Mouse (Mus musculus) WW6 (cell line): ENCODE measurements around the gene Mtg2.

Source experiments
- DNase-seq: peaks from one replicate; pipeline ENCODE4 v3.0.0-alpha.2; 2013; ENCODE audit warnings: low read depth, low spot score

Mtg2 gene

GRCm38 (mm10) chr2:180070481-180071453, at the start of gene Mtg2:
Gene Mtg2, plus strand, starts transcription at chr2:180070588.
- DNase-seq = peak; percentile 68

GRCm38 (mm10) chr2:180020919-180021318, 49.5 kb upstream of the Mtg2 start:
- no peak for DNase-seq

DNA sequence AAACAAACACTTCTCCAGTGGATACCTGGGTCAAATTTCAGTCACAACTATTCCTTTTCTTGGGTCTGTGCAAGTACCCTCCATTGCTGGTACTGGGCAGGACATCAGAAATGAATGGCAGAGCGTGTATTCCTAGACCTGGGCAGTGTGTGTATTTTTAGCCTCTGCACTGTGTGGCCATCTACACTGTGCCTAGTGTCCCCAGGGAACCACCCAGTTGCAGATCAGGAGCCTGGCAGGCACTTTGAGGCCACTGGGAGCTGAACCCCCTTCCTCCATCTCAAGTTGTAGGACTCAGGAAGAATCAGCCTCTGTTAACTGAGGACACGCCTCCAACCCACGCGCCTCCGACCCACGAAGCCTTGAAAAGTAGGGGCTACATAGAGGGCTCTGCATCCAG, 47.6 kb upstream of the Mtg2 start:
- no peak for DNase-seq

DNA sequence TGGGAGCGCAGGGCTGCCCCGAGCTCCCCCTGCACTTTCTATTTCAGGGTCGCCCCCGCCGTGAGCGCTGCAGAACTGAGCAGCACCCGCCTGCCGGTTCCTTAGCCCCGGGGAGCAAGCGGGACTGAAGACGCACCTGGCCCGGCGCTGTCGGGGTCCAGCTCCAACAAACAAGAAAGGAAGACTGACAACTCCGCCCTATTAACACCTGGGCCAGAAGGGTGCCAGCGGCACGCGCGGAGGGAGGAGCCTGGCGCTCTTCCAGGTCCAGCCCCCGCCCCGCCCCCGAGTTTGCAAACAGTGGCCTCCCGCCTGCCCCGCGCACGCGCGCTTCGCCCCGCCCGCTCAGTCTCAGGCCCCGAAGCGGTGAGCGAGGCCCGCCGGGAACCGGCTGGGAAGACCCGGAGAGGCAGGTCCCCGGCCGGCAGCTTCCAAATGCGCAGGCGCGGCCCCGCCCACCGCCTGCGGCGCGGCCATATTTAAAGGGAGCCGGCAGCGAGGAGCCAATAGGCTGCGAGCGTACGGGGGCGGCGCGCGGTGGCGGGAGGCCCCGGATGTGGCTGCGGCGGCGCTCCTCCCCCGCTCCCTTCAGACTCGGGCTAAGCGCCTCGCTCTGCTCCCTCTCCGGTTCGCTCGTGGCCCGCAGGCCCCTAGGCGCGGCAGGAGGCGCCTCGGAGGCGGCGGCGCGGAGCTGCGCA, 45.8 kb upstream of the Mtg2 start, which contains the start of gene Lsm14b:
Gene Lsm14b (plus strand): TSS at position 587 of the 698 bp plus-strand sequence.
- peak; percentile 95 for DNase-seq

- DNase-seq = no peak
These were observed 45.1 kb upstream of the Mtg2 start for GRCm38 (mm10) chr2:180025135-180025860.

- DNase-seq = no peak
These were observed 44.6 kb upstream of the Mtg2 start for GRCm38 (mm10) chr2:180025861-180026200.

DNA sequence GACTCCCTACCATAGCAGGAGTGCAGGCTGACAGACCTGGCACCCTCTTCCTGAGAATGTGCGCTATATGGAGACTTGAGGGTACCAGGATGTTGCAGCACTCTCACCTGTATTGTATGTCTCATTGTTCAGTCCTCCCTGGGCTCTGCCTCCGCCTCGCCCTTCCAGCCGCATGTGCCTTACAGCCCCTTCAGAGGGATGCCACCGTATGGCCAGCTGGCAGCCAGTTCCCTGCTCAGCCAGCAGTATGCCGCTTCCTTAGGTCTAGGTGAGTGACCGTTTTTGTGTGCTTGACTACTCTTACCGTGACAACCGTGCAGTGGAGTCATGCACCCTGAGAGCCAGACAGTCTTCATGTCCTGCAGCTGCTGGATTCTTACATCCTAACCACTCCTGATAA, 42.6 kb upstream of the Mtg2 start:
- DNase-seq = no peak

DNA sequence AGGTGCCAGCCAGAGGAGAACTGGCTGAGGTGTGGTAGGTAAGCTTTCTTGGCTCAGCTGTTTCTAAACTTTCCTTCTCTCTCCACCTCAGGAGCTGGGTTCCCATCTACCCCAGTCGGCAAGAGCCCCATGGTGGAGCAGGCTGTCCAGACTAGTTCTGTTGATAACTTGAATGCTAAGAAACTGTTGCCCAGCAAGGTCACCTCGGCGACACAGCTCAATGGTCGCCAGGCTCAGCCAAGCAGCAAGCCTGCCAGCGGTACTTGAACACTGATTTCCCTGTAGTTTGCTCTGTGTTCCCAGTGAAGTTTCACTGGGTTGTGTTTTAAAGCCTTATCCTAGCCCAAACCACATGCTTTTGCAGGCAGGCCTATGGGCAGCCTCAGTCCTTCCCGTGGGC, 39.1 kb upstream of the Mtg2 start:
- DNase-seq = no peak

DNA sequence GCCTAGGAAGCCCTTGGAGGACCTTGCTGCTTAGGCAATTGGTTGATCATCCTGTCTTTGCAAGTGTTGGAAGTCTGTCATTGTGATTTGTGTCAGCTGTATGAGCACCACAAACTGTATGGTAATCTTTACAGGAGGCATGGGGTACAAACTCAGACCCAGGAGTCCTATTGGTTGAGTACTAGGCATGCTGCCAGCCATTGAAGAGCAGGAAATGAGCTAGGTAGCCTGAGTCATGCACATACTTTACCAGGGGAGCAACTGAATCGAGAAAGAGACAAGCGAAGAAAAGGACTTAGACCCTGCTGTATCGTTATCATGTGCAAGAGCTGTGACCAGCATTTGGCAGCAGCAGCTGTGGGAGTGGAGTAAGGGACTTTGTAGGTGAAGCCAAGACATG, 37.5 kb upstream of the Mtg2 start:
- no peak for DNase-seq

DNA sequence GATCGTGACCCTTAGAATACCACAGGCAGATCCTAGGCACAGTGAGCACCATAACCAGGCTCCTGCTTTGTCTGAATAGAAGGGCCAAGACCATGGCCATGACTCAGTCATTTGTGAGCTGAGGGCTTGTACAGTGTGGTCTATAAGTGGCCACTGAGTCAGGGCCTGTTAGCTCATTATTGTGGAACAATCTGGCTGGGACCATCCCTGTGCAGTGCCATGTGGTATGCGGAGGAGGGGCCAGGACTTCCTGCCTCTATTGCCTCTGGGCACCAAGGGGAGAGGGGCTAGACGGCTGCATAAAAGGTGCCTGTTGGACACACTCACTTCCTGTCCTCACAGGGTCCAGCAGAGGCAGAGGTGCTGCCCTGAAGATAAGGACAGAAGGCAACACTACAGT, 36.4 kb upstream of the Mtg2 start:
- no peak for DNase-seq

DNA sequence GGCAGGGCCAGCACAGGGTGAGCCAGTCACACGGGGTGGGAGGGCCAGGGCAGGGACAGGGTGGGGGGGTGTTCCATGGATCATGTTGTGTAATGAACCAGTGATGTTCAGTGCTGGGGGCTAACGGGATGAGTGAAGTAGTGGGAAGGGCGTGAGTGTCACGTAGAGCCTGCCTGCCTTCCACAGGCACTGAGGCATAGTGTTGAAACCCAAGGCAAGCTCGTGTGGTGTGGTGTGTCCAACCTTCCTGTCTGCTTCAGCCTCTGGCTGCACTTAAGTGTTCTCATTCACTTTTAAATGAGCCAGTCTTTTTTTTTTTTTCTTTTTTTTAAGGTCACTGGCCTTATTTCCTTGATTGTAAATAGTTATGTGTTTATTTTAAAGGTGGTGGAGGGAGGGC, 35.6 kb upstream of the Mtg2 start:
- DNase-seq = no peak

DNA sequence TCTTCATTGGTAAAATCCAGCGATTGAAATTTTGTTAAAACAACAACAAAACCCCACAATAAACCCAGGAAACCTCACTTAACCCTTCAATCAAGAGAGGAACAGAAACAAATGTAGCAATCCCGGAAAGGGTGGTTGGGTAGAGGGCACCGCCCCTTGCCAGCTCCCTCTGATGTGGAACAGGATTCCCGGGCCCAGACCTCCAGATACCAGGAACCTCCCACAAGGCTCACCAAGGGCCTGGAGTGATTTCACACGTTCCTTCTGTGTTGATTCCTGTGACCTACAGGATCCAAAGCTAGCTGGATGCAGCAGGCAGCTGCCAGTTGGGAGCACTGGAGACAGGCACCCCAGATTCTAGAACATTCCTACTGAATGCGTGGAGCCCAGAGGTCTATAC, 30.0 kb upstream of the Mtg2 start:
- DNase-seq = no peak

GRCm38 (mm10) chr2:180041577-180042255, 28.7 kb upstream of the Mtg2 start:
- no peak for DNase-seq

DNA sequence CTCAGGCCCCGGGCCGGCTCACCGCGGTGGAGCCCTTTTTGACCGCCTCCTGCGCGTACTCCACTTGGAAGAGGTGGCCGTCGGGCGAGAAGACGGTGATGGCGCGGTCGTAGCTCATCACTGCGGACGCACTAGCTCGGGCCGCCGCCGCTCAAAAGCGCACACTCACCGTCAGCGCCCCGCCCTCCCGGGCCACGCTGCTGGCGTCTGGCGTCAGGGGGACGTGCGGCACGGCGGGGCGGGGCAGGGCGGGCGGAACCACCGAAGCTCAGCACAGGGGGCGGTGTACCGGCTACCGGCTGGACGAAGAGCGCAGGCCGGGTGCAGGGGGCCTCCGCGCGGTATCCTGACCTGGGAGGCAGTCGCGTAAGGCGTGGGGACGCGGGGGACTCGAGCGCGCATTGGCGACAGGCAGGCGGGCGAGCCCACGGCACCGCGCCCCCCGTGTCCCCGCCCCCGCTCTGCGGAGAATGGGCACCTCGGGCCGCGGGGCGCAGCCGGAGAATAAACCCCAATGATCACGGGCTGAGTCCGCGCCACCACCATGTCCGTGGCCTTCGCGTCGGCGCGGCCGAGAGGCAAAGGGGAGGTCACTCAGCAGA, 28.0 kb upstream of the Mtg2 start, which contains the start of the genes Psma7 and Ss18l1:
Gene Psma7 (minus strand): TSS at position 178 of the 602 bp plus-strand sequence.
Gene Ss18l1 (plus strand): TSS at position 254 of the 602 bp plus-strand sequence.
- peak; percentile 75 for DNase-seq

DNA sequence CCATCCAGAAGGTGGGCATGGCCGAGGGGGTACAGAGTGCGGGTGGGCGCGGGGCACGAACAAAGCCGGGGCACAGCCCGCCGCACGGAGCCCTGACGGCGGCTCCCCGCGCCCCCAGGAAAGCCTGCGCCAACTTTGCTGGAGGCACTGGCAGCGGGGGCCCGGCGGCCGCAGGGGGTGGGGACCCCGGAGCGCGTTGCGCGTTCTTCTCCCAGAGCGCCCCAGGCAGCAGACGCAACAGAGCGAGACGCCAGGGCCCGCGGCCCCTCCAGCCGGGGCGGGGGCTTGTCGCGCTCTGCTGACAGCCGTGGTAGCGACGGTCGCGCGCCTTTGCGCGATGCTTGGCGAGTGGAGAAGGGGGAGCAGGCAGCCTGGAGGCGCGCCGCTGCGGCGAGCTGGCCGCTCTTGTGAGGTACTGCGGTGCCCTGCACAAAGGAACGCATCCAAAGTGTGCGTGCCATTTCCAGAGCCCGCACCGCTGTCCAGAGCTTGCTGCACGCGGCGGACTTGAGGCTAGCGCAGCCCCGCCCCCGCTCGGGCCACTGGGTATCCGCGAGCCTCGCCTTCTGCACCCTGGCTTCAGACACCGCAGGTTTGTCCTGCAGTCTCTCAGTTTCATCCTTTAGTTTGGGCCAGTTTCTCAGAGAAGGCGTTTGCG, 27.4 kb upstream of the Mtg2 start:
- DNase-seq = no peak

DNA sequence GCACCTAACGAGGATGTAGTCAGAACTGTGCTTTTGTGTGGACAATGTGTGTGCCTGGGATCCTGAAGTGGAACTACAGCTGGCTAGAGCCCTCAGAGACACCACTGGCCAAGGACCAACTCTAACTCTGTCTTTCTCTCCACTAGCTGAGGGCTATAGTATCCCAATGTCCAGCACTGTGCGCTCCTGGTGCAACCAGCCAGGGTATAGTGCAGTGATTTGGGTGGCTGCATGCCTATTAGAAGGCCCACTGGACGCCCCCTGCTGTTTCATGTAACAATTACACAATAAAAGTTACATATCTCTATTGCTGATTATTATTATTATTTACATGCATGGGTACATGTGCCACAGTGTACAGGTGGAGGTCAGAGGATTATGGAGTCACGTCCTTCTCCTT, 25.1 kb upstream of the Mtg2 start:
- DNase-seq = no peak

DNA sequence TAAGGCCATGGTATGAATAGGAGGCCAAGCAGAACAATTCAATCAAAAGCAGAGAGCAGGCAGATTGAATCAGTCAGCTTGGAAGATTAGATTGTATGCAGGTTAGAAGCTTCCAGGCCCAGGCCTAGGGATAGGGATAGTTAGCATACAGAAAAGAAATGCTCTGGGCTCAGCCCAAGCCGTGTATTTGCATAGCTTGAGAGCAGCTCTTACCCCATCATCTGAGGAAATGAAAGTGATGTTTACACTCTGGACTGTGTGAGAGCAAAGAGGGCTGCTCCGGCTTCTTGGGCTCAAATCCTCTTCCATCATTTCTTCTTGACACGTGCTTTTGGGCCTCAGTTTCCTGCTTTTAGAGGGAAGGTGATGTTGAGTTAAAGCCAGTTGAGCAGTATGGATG, 22.8 kb upstream of the Mtg2 start:
- DNase-seq = no peak

- no peak for DNase-seq
These were observed 22.3 kb upstream of the Mtg2 start for GRCm38 (mm10) chr2:180047980-180048635.

GRCm38 (mm10) chr2:180050986-180051385, 19.4 kb upstream of the Mtg2 start:
- no peak for DNase-seq
